Mouse (Mus musculus): Measurements from ENCODE around the gene Nat8f6. TPM values are rescaled to one million over a fixed set of nuclear protein-coding genes. Genes with fewer than 3 reads are reported as not detected.
"Not testable (repeated sequence)": the region's sequence is repeated elsewhere in the genome, so short reads cannot be mapped to it uniquely, and the experiment has no call there.

Gene Nat8f6
- polyA plus RNA-seq, 1 experiment = 1.9 TPM

GRCm38 (mm10) chr6:85803180-85803579, 17.6 kb downstream of the Nat8f6 start:
- H3K4me1 ChIP-seq (ENCODE audit: control insufficient read depth, insufficient read depth, insufficient read length, low read length); H3K27ac ChIP-seq (ENCODE audit: insufficient read depth, low read depth, low read length); H3K36me3 ChIP-seq (ENCODE audit: control insufficient read depth, insufficient read depth, low read length); H3K27me3 ChIP-seq (ENCODE audit: control insufficient read depth, insufficient read depth, low read length); H3K4me3 ChIP-seq (ENCODE audit: low read depth, low read length): not testable (repeated sequence)
- WGBS = 31% methylated on average over 5 of the region's 5 CpGs

GRCm38 (mm10) chr6:85765532-85765931, 55.2 kb downstream of the Nat8f6 start, which contains the start of gene Nat8f3:
Gene Nat8f3 (minus strand): TSS chr6:85765754.
- not testable (repeated sequence) for H3K36me3 ChIP-seq (ENCODE audit: control insufficient read depth, insufficient read depth, low read length); H3K27ac ChIP-seq (ENCODE audit: insufficient read depth, low read depth, low read length); H3K4me1 ChIP-seq (ENCODE audit: control insufficient read depth, insufficient read depth, insufficient read length, low read length); H3K27me3 ChIP-seq (ENCODE audit: control insufficient read depth, insufficient read depth, low read length); H3K4me3 ChIP-seq (ENCODE audit: low read depth, low read length)
- TF ChIP-seq CTCF (IDR thresholded peaks at IDR 0.05; ENCODE audit: extremely low read depth, insufficient read length, insufficient replicate concordance, low read depth, low read length) = 0 out of 2 replicates have a peak, but pooled peaks have one; percentile 7
- 46% methylated on average over 13 of the region's 13 CpGs for WGBS

GRCm38 (mm10) chr6:85763127-85764070, 57.4 kb downstream of the Nat8f6 start:
- 75% methylated on average over 6 of the region's 6 CpGs for WGBS
- not testable (repeated sequence) for H3K36me3 ChIP-seq (ENCODE audit: control insufficient read depth, insufficient read depth, low read length); H3K27ac ChIP-seq (ENCODE audit: insufficient read depth, low read depth, low read length); H3K27me3 ChIP-seq (ENCODE audit: control insufficient read depth, insufficient read depth, low read length); H3K4me1 ChIP-seq (ENCODE audit: control insufficient read depth, insufficient read depth, insufficient read length, low read length); H3K4me3 ChIP-seq (ENCODE audit: low read depth, low read length)

GRCm38 (mm10) chr6:85762678-85763077, 58.1 kb downstream of the Nat8f6 start:
- not testable (repeated sequence) for H3K27ac ChIP-seq (ENCODE audit: insufficient read depth, low read depth, low read length); H3K27me3 ChIP-seq (ENCODE audit: control insufficient read depth, insufficient read depth, low read length); H3K4me3 ChIP-seq (ENCODE audit: low read depth, low read length); H3K4me1 ChIP-seq (ENCODE audit: control insufficient read depth, insufficient read depth, insufficient read length, low read length); H3K36me3 ChIP-seq (ENCODE audit: control insufficient read depth, insufficient read depth, low read length)
- 66% methylated on average over 2 of the region's 2 CpGs for WGBS

Other genes starting within 250 kb of the Nat8f6 start
- gene Alms1, start 233.4 kb downstream of the Nat8f6 start, polyA plus RNA-seq (2012; rRNA removed) = 0.10 and 0.22 TPM in 2 replicates
- gene Nat8f7, start 107.7 kb downstream of the Nat8f6 start, polyA plus RNA-seq (2012; rRNA removed) = 1.0 and 1.1 TPM in 2 replicates
- 0.62 and 2.8 TPM in 2 replicates for gene Nat8f3, start 55.2 kb downstream of the Nat8f6 start, polyA plus RNA-seq (2012; rRNA removed)
- 14.4 and 46.1 TPM in 2 replicates for gene Nat8f5, start within 50 bp of the Nat8f6 start, polyA plus RNA-seq (2012; rRNA removed)
- 60.8 and 66.8 TPM in 2 replicates for gene Nat8, start 11.1 kb upstream of the Nat8f6 start, polyA plus RNA-seq (2012; rRNA removed)
- gene Nat8f2, start 48.2 kb upstream of the Nat8f6 start, polyA plus RNA-seq (2012; rRNA removed) = 0.23 and 0.66 TPM in 2 replicates
- 15.6 and 32.6 TPM in 2 replicates for gene Nat8f4, start 83.9 kb upstream of the Nat8f6 start, polyA plus RNA-seq (2012; rRNA removed)
- gene Tprkb, start 90.9 kb upstream of the Nat8f6 start, polyA plus RNA-seq (2012; rRNA removed) = 6.8 and 16.0 TPM in 2 replicates
- gene Nat8f1, start 94.7 kb upstream of the Nat8f6 start, polyA plus RNA-seq (2012; rRNA removed) = 16.0 and 21.4 TPM in 2 replicates
- 8.2 and 18.7 TPM in 2 replicates for gene Dusp11, start 140.7 kb upstream of the Nat8f6 start, polyA plus RNA-seq (2012; rRNA removed)
- not detected in 2 replicates for gene Figla, start 195.2 kb upstream of the Nat8f6 start, polyA plus RNA-seq (2012; rRNA removed)
- 0.30 and 1.5 TPM in 2 replicates for gene Add2, start 207.7 kb upstream of the Nat8f6 start, polyA plus RNA-seq (2012; rRNA removed)

Data from small intestine, adult 2 months (tissue).